Mouse (Mus musculus) brain, adult 10 weeks (tissue): Measurements from ENCODE around the gene Sbno1. TPM values are rescaled to one million over a fixed set of nuclear protein-coding genes. Genes with fewer than 3 reads are reported as not detected.

Experiments used
- polyA plus RNA-seq: library from polyadenylated mRNA; stranded (reverse); fragments of 350-450 nt; fragmentation: Illumina TruSeq; extraction: RNeasy Lipid Tissue Mini Kit (QIAGEN cat#74804); gene quantifications from one replicate; pipeline ENCODE4 v1.2.3, GENCODE M21; 2015; ENCODE audit warnings: low read depth, low replicate concordance

Gene Sbno1
- polyA plus RNA-seq = 53.6 TPM

DNA sequence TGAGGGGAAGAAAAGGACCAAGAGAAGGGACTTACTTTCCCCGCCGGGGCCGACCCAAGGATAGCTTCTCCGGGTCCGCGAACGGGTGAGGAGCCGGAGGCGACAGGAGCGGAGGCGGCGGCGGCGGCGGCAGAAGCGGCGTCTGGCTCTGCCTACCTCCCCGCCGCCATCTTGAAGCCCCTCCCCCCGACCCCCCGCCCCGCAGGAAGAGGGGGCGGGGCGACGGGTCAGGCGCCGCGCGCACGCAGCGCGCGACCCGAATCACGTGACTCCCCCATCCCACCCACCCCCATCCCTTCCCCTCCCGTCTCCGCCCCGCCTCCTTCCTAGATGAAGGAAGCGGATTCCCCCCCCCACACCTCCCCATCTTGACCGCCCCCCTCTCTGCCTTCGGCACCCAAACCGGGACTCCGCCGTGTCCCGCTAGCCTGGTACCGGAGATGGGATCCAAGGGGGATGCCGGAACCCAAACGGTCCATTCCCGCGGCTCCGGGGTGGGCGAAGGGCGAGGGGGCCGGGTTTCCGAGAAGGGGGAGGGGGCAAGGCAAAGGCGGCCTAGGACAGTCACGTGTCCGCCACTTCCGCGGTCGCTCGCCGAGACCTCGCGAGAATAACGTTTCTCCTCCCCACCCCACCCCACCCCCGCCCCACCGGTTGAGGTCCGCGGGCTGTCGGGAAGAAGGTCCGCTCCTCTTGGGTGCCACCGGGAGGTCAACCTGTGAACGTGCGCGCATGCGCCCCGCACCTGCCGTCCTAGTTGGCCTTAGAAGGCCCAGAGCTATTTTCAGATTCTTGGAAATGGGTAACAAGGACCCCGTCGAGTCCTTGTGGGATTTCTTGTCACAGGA is at the start of gene Sbno1:
Gene Sbno1, minus strand, starts transcription at position 590 of the 848 bp plus-strand sequence.

DNA sequence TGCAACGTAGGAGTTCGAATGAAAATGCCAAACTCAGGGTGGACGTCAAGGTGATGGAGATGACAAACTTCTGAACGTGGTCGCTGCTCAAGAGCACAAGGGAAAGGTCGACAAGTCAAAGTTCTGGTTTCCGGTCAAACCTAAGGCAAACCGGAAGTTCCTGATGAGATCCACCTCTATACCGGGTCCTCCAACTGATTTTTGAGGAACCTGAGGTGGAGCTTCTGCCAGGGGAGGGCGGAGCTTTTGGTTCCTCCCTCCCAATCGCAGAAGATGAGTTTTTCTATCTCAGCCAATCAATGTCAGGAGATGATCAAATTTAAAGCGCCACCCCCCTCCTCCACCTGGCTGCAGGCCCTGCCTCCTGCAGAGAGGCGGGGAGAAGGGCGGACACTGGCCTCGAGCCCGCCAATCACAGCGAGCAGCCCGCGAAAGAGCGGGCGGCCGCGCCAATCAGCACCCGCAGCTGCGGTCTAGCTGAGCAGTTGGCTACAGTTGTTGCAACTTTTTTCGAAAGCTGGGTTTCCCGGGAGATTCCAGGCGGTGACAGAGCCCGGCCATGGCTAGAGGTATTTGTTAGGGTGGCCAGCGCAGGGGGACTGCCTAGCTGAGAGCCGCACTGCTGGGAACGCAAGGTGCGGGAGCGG is 13.8 kb upstream of the Sbno1 start, which contains the start of gene Kmt5a:
Gene Kmt5a, plus strand, starts transcription at position 484 of the 647 bp plus-strand sequence.

DNA sequence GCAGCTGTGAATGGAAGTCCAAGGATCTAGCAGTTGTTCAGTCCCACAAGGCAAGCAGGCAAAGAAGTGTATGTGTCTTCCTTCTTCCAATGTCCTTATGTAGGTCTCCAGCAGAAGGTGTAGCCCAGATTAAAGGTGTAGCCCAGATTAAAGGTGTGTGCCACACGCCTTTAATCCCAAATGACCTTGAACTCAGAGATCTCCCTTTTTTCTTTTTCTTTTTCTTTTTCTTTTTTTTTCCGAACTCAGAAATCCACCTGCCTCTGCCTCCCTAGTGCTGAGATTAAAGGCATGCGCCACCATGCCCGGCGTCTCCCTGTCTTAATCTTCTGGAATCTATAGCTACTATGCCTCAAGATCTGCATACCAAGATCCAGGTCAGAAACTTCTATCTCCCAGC is 62.8 kb downstream of the Sbno1 start, which contains the start of gene Cdk2ap1:
Gene Cdk2ap1, minus strand, starts transcription at position 101 of the 400 bp plus-strand sequence.

DNA sequence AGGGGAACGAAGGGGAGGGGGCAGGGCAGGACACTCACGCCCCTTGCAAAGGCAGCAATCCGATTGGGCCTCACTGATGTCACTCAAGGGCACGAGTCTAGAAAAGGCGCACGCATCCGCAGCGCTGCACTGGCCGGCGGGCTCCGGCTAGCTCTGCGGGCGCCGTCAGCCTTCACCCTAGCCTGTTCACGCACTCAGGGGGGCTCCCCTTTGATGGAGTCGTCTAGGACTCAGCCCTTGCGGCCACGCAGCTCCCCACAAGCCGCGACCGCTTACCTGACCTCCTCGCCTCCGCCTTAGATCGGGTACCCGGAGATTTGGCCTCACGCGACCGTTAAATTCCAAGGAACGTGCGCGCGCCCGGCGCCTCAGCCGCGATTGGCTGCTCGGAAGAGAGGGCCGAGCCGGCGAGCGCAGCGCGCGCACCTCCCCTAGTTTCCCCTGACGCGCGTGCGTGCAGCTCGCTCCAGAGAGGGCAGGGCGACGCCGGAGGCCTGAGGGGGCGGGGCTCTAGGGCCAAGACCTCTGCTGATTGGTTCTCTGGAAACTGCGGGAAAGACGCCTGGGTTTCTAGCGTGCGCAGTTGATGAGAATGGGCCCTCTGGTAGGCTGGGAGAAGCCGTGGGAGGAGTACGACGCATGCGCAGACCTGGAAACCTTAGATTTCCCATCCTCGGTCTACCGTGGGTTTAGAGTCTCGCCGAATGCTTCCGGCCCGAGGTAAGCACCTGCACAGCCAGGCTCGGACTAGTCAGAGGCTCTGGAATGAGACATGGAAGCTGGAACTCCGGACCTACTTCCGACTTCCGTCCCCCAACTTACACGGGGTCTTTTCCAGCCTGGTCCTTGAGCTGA is 98.1 kb downstream of the Sbno1 start, which contains the start of the genes Mphosph9 and 2810006K23Rik:
Gene Mphosph9, minus strand, starts transcription at position 463 of the 855 bp plus-strand sequence.
Gene 2810006K23Rik, plus strand, starts transcription at position 580 of the 855 bp plus-strand sequence.

Other genes with a start within 250 kb of the Sbno1 start
- 93.4 TPM for gene Pitpnm2, start 176.2 kb downstream of the Sbno1 start, polyA plus RNA-seq
- gene Mphosph9, start 98.0 kb downstream of the Sbno1 start, polyA plus RNA-seq = 10.2 TPM
- 22.7 TPM for gene 2810006K23Rik, start 97.9 kb downstream of the Sbno1 start, polyA plus RNA-seq
- gene Cdk2ap1, start 62.9 kb downstream of the Sbno1 start, polyA plus RNA-seq = 189 TPM
- 43.3 TPM for gene Kmt5a, start 13.9 kb upstream of the Sbno1 start, polyA plus RNA-seq
- gene Rilpl2, start 52.4 kb upstream of the Sbno1 start, polyA plus RNA-seq = 20.4 TPM
- gene Snrnp35, start 57.1 kb upstream of the Sbno1 start, polyA plus RNA-seq = 19.4 TPM
- 52.3 TPM for gene Rilpl1, start 105.4 kb upstream of the Sbno1 start, polyA plus RNA-seq
- 193 TPM for gene Tmed2, start 114.7 kb upstream of the Sbno1 start, polyA plus RNA-seq
- 22.7 TPM for gene Ddx55, start 126.9 kb upstream of the Sbno1 start, polyA plus RNA-seq
- gene Eif2b1, start 153.1 kb upstream of the Sbno1 start, polyA plus RNA-seq = 30.1 TPM
- gene Gtf2h3, start 153.1 kb upstream of the Sbno1 start, polyA plus RNA-seq = 29.6 TPM
- gene Atp6v0a2, start 202.6 kb upstream of the Sbno1 start, polyA plus RNA-seq = 43.3 TPM